Mouse (Mus musculus): ENCODE data around the gene Rps2. TPM values are rescaled to one million over a fixed set of nuclear protein-coding genes. Genes with fewer than 3 reads are reported as not detected.

Rps2 gene
- total RNA-seq, 2 experiments from 2014 or later, result 315 to 1,601 TPM

GRCm38 (mm10) chr17:24757394-24757793 is 39.5 kb downstream of the Rps2 start:
- no peak for ATAC-seq (replicated peaks; ENCODE audit: low FRiP score, poor library complexity, severe bottlenecking)

- no peak for ATAC-seq (replicated peaks; ENCODE audit: low FRiP score, poor library complexity, severe bottlenecking)
Observed at GRCm38 (mm10) chr17:24761121-24761520, 43.2 kb downstream of the Rps2 start.

GRCm38 (mm10) chr17:24765016-24765905 is 47.3 kb downstream of the Rps2 start:
- ATAC-seq (replicated peaks; ENCODE audit: low FRiP score, poor library complexity, severe bottlenecking), result no peak

- ATAC-seq (replicated peaks; ENCODE audit: low FRiP score, poor library complexity, severe bottlenecking), result no peak
Observed at GRCm38 (mm10) chr17:24766266-24766875, 48.5 kb downstream of the Rps2 start.

GRCm38 (mm10) chr17:24769146-24769545 is 51.2 kb downstream of the Rps2 start:
- no peak for ATAC-seq (replicated peaks; ENCODE audit: low FRiP score, poor library complexity, severe bottlenecking)

Other genes with a start within 250 kb of the Rps2 start
Only the 30 nearest of the 33 such genes appear.
- 6.5 and 27.7 TPM in 2 replicates for gene Mlst8, start 239.0 kb upstream of the Rps2 start, total RNA-seq (2015; ENCODE audit: low replicate concordance)
- 16.8 and 20.5 TPM in 2 replicates for gene Mlst8, start 239.0 kb upstream of the Rps2 start, total RNA-seq (2017; ENCODE audit: low replicate concordance)
- not detected in 2 replicates for gene Caskin1, start 229.5 kb upstream of the Rps2 start, total RNA-seq (2015; ENCODE audit: low replicate concordance)
- not detected in 2 replicates for gene Caskin1, start 229.5 kb upstream of the Rps2 start, total RNA-seq (2017; ENCODE audit: low replicate concordance)
- gene Traf7, start 190.2 kb upstream of the Rps2 start, total RNA-seq (2015; ENCODE audit: low replicate concordance), result 49.0 and 54.1 TPM in 2 replicates
- 73.9 and 83.1 TPM in 2 replicates for gene Traf7, start 190.2 kb upstream of the Rps2 start, total RNA-seq (2017; ENCODE audit: low replicate concordance)
- 1.1 TPM in 1 of 2 replicates, not detected in the other for gene Rab26, start 183.9 kb upstream of the Rps2 start, total RNA-seq (2015; ENCODE audit: low replicate concordance)
- gene Rab26, start 183.9 kb upstream of the Rps2 start, total RNA-seq (2017; ENCODE audit: low replicate concordance), result not detected in 2 replicates
- gene Pkd1, start 168.3 kb upstream of the Rps2 start, total RNA-seq (2015; ENCODE audit: low replicate concordance), result 11.3 and 11.9 TPM in 2 replicates
- 11.7 and 22.5 TPM in 2 replicates for gene Pkd1, start 168.3 kb upstream of the Rps2 start, total RNA-seq (2017; ENCODE audit: low replicate concordance)
- gene Tsc2, start 85.5 kb upstream of the Rps2 start, total RNA-seq (2015; ENCODE audit: low replicate concordance), result 49.0 and 56.6 TPM in 2 replicates
- 13.5 and 28.4 TPM in 2 replicates for gene Tsc2, start 85.5 kb upstream of the Rps2 start, total RNA-seq (2017; ENCODE audit: low replicate concordance)
- not detected in 2 replicates for gene Nthl1, start 85.4 kb upstream of the Rps2 start, total RNA-seq (2015; ENCODE audit: low replicate concordance)
- 0.39 and 1.1 TPM in 2 replicates for gene Nthl1, start 85.4 kb upstream of the Rps2 start, total RNA-seq (2017; ENCODE audit: low replicate concordance)
- gene Slc9a3r2, start 67.8 kb upstream of the Rps2 start, total RNA-seq (2015; ENCODE audit: low replicate concordance), result 0.84 TPM in 1 of 2 replicates, not detected in the other
- gene Slc9a3r2, start 67.8 kb upstream of the Rps2 start, total RNA-seq (2017; ENCODE audit: low replicate concordance), result not detected in 2 replicates
- gene Npw, start 59.7 kb upstream of the Rps2 start, total RNA-seq (2015; ENCODE audit: low replicate concordance), result not detected in 2 replicates
- not detected in 2 replicates for gene Npw, start 59.7 kb upstream of the Rps2 start, total RNA-seq (2017; ENCODE audit: low replicate concordance)
- gene Zfp598, start 48.4 kb upstream of the Rps2 start, total RNA-seq (2015; ENCODE audit: low replicate concordance), result 13.4 and 18.4 TPM in 2 replicates
- 9.2 and 12.0 TPM in 2 replicates for gene Zfp598, start 48.4 kb upstream of the Rps2 start, total RNA-seq (2017; ENCODE audit: low replicate concordance)
- gene Syngr3, start 28.2 kb upstream of the Rps2 start, total RNA-seq (2015; ENCODE audit: low replicate concordance), result not detected in 2 replicates
- not detected in 2 replicates for gene Syngr3, start 28.2 kb upstream of the Rps2 start, total RNA-seq (2017; ENCODE audit: low replicate concordance)
- 9.6 and 15.9 TPM in 2 replicates for gene Gfer, start 22.0 kb upstream of the Rps2 start, total RNA-seq (2015; ENCODE audit: low replicate concordance)
- gene Gfer, start 22.0 kb upstream of the Rps2 start, total RNA-seq (2017; ENCODE audit: low replicate concordance), result 14.0 and 15.7 TPM in 2 replicates
- gene Noxo1, start 21.9 kb upstream of the Rps2 start, total RNA-seq (2015; ENCODE audit: low replicate concordance), result not detected in 2 replicates
- not detected in 2 replicates for gene Noxo1, start 21.9 kb upstream of the Rps2 start, total RNA-seq (2017; ENCODE audit: low replicate concordance)
- gene Tbl3, start 10.5 kb upstream of the Rps2 start, total RNA-seq (2015; ENCODE audit: low replicate concordance), result 5.8 and 10.1 TPM in 2 replicates
- gene Tbl3, start 10.5 kb upstream of the Rps2 start, total RNA-seq (2017; ENCODE audit: low replicate concordance), result 4.8 and 9.0 TPM in 2 replicates
- not detected in 2 replicates for gene Rnf151, start 53 bp upstream of the Rps2 start, total RNA-seq (2015; ENCODE audit: low replicate concordance)
- not detected in 2 replicates for gene Rnf151, start 53 bp upstream of the Rps2 start, total RNA-seq (2017; ENCODE audit: low replicate concordance)
- gene Ndufb10, start 6.4 kb downstream of the Rps2 start, total RNA-seq (2015; ENCODE audit: low replicate concordance), result 178 and 200 TPM in 2 replicates
- gene Ndufb10, start 6.4 kb downstream of the Rps2 start, total RNA-seq (2017; ENCODE audit: low replicate concordance), result 84.0 and 122 TPM in 2 replicates
- gene Rpl3l, start 9.7 kb downstream of the Rps2 start, total RNA-seq (2015; ENCODE audit: low replicate concordance), result not detected in 2 replicates
- gene Rpl3l, start 9.7 kb downstream of the Rps2 start, total RNA-seq (2017; ENCODE audit: low replicate concordance), result not detected in 2 replicates
- 108 and 112 TPM in 2 replicates for gene Msrb1, start 18.5 kb downstream of the Rps2 start, total RNA-seq (2015; ENCODE audit: low replicate concordance)
- gene Msrb1, start 18.5 kb downstream of the Rps2 start, total RNA-seq (2017; ENCODE audit: low replicate concordance), result 29.5 and 61.6 TPM in 2 replicates
- gene Hs3st6, start 34.9 kb downstream of the Rps2 start, total RNA-seq (2015; ENCODE audit: low replicate concordance), result not detected in 2 replicates
- not detected in 2 replicates for gene Hs3st6, start 34.9 kb downstream of the Rps2 start, total RNA-seq (2017; ENCODE audit: low replicate concordance)
- not detected in 2 replicates for gene Meiob, start 86.2 kb downstream of the Rps2 start, total RNA-seq (2015; ENCODE audit: low replicate concordance)
- not detected in 2 replicates for gene Meiob, start 86.2 kb downstream of the Rps2 start, total RNA-seq (2017; ENCODE audit: low replicate concordance)
- 350 and 357 TPM in 2 replicates for gene Hagh, start 122.0 kb downstream of the Rps2 start, total RNA-seq (2015; ENCODE audit: low replicate concordance)
- gene Hagh, start 122.0 kb downstream of the Rps2 start, total RNA-seq (2017; ENCODE audit: low replicate concordance), result 157 and 279 TPM in 2 replicates
- gene Fahd1, start 132.2 kb downstream of the Rps2 start, total RNA-seq (2015; ENCODE audit: low replicate concordance), result 50.5 and 87.6 TPM in 2 replicates
- gene Fahd1, start 132.2 kb downstream of the Rps2 start, total RNA-seq (2017; ENCODE audit: low replicate concordance), result 73.2 and 83.4 TPM in 2 replicates
- gene Igfals, start 147.9 kb downstream of the Rps2 start, total RNA-seq (2015; ENCODE audit: low replicate concordance), result 0.84 TPM in 1 of 2 replicates, not detected in the other
- gene Igfals, start 147.9 kb downstream of the Rps2 start, total RNA-seq (2017; ENCODE audit: low replicate concordance), result not detected in 2 replicates
- gene Nubp2, start 168.2 kb downstream of the Rps2 start, total RNA-seq (2015; ENCODE audit: low replicate concordance), result 31.9 and 50.8 TPM in 2 replicates
- gene Nubp2, start 168.2 kb downstream of the Rps2 start, total RNA-seq (2017; ENCODE audit: low replicate concordance), result 35.0 and 44.1 TPM in 2 replicates
- gene Spsb3, start 168.5 kb downstream of the Rps2 start, total RNA-seq (2015; ENCODE audit: low replicate concordance), result 84.0 and 90.5 TPM in 2 replicates
- gene Spsb3, start 168.5 kb downstream of the Rps2 start, total RNA-seq (2017; ENCODE audit: low replicate concordance), result 47.5 and 65.7 TPM in 2 replicates
- gene Eme2, start 177.0 kb downstream of the Rps2 start, total RNA-seq (2015; ENCODE audit: low replicate concordance), result 6.3 and 14.4 TPM in 2 replicates
- 12.7 and 24.5 TPM in 2 replicates for gene Eme2, start 177.0 kb downstream of the Rps2 start, total RNA-seq (2017; ENCODE audit: low replicate concordance)
- 8.3 and 9.6 TPM in 2 replicates for gene Mrps34, start 177.0 kb downstream of the Rps2 start, total RNA-seq (2015; ENCODE audit: low replicate concordance)
- gene Mrps34, start 177.0 kb downstream of the Rps2 start, total RNA-seq (2017; ENCODE audit: low replicate concordance), result 9.1 and 19.4 TPM in 2 replicates
- gene Nme3, start 178.4 kb downstream of the Rps2 start, total RNA-seq (2015; ENCODE audit: low replicate concordance), result 151 and 169 TPM in 2 replicates
- 95.5 and 101 TPM in 2 replicates for gene Nme3, start 178.4 kb downstream of the Rps2 start, total RNA-seq (2017; ENCODE audit: low replicate concordance)
- gene Mapk8ip3, start 218.9 kb downstream of the Rps2 start, total RNA-seq (2015; ENCODE audit: low replicate concordance), result 132 and 177 TPM in 2 replicates
- 264 and 268 TPM in 2 replicates for gene Mapk8ip3, start 218.9 kb downstream of the Rps2 start, total RNA-seq (2017; ENCODE audit: low replicate concordance)
- 33.2 and 39.0 TPM in 2 replicates for gene Jpt2, start 242.6 kb downstream of the Rps2 start, total RNA-seq (2015; ENCODE audit: low replicate concordance)
- gene Jpt2, start 242.6 kb downstream of the Rps2 start, total RNA-seq (2017; ENCODE audit: low replicate concordance), result 21.4 and 25.6 TPM in 2 replicates

Data from erythroid progenitor cell, adult 5-6 weeks (primary cell).